Mouse (Mus musculus): ENCODE data around the gene Acy3. TPM values are rescaled to one million over a fixed set of nuclear protein-coding genes. Genes with fewer than 3 reads are reported as not detected.
"Not testable (repeated sequence)": the region's sequence is repeated elsewhere in the genome, so short reads cannot be mapped to it uniquely, and the experiment has no call there.

Gene Acy3
- polyA plus RNA-seq, 1 experiment = 5.8 TPM

- DNase-seq (ENCODE audit: extremely low spot score in 1 of 2, low spot score in 1 of 2) = not testable (repeated sequence)
Observed at GRCm38 (mm10) chr19:4037154-4037787, 50.9 kb downstream of the Acy3 start.

- DNase-seq (ENCODE audit: extremely low spot score in 1 of 2, low spot score in 1 of 2) = peak; percentile 72 to 92
Observed at GRCm38 (mm10) chr19:4037788-4038232, 51.4 kb downstream of the Acy3 start, which contains the start of gene Gstp1. Gene Gstp1, minus strand, starts transcription at chr19:4037985.

Other genes starting within 250 kb of the Acy3 start
- gene Kmt5b, start 219.1 kb upstream of the Acy3 start, polyA plus RNA-seq (2012; rRNA removed) = 36.3 and 37.2 TPM in 2 replicates
- gene Chka, start 134.8 kb upstream of the Acy3 start, polyA plus RNA-seq (2012; rRNA removed) = 121 and 123 TPM in 2 replicates
- 45.5 and 48.1 TPM in 2 replicates for gene Tcirg1, start 79.4 kb upstream of the Acy3 start, polyA plus RNA-seq (2012; rRNA removed)
- gene Ndufs8, start 73.8 kb upstream of the Acy3 start, polyA plus RNA-seq (2012; rRNA removed) = 283 and 291 TPM in 2 replicates
- gene Aldh3b1, start 56.8 kb upstream of the Acy3 start, polyA plus RNA-seq (2012; rRNA removed) = 7.9 and 8.5 TPM in 2 replicates
- gene Unc93b1, start 51.4 kb upstream of the Acy3 start, polyA plus RNA-seq (2012; rRNA removed) = 31.5 and 34.7 TPM in 2 replicates
- 0.38 and 0.58 TPM in 2 replicates for gene Aldh3b3, start 27.9 kb upstream of the Acy3 start, polyA plus RNA-seq (2012; rRNA removed)
- gene Aldh3b2, start 14.2 kb upstream of the Acy3 start, polyA plus RNA-seq (2012; rRNA removed) = 3.5 and 3.6 TPM in 2 replicates
- not detected in 2 replicates for gene Tbx10, start 6.2 kb downstream of the Acy3 start, polyA plus RNA-seq (2012; rRNA removed)
- gene Nudt8, start 14.0 kb downstream of the Acy3 start, polyA plus RNA-seq (2012; rRNA removed) = 7.1 and 8.4 TPM in 2 replicates
- 6.3 TPM in 2 replicates for gene Gm49405, start 14.1 kb downstream of the Acy3 start, polyA plus RNA-seq (2012; rRNA removed)
- 287 and 325 TPM in 2 replicates for gene Doc2g, start 16.7 kb downstream of the Acy3 start, polyA plus RNA-seq (2012; rRNA removed)
- gene Ndufv1, start 26.2 kb downstream of the Acy3 start, polyA plus RNA-seq (2012; rRNA removed) = 248 and 270 TPM in 2 replicates
- gene Gstp1, start 51.4 kb downstream of the Acy3 start, polyA plus RNA-seq (2012; rRNA removed) = 454 and 506 TPM in 2 replicates
- 5.1 and 14.7 TPM in 2 replicates for gene Gstp2, start 59.5 kb downstream of the Acy3 start, polyA plus RNA-seq (2012; rRNA removed)
- not detected in 2 replicates for gene Gstp3, start 73.0 kb downstream of the Acy3 start, polyA plus RNA-seq (2012; rRNA removed)
- gene Cabp2, start 95.0 kb downstream of the Acy3 start, polyA plus RNA-seq (2012; rRNA removed) = not detected in 2 replicates
- gene Cdk2ap2, start 110.6 kb downstream of the Acy3 start, polyA plus RNA-seq (2012; rRNA removed) = 50.3 and 58.5 TPM in 2 replicates
- 290 and 305 TPM in 2 replicates for gene Pitpnm1, start 113.4 kb downstream of the Acy3 start, polyA plus RNA-seq (2012; rRNA removed)
- 162 and 174 TPM in 2 replicates for gene Aip, start 139.3 kb downstream of the Acy3 start, polyA plus RNA-seq (2012; rRNA removed)
- gene Gpr152, start 153.2 kb downstream of the Acy3 start, polyA plus RNA-seq (2012; rRNA removed) = 0.06 and 0.11 TPM in 2 replicates
- 0.12 and 0.17 TPM in 2 replicates for gene Cabp4, start 157.5 kb downstream of the Acy3 start, polyA plus RNA-seq (2012; rRNA removed)
- gene Coro1b, start 162.0 kb downstream of the Acy3 start, polyA plus RNA-seq (2012; rRNA removed) = 183 and 225 TPM in 2 replicates
- gene Ptprcap, start 167.0 kb downstream of the Acy3 start, polyA plus RNA-seq (2012; rRNA removed) = 1.9 and 2.3 TPM in 2 replicates
- 82.4 and 85.6 TPM in 2 replicates for gene Rps6kb2, start 176.8 kb downstream of the Acy3 start, polyA plus RNA-seq (2012; rRNA removed)
- 10.7 and 14.3 TPM in 2 replicates for gene Carns1, start 188.9 kb downstream of the Acy3 start, polyA plus RNA-seq (2012; rRNA removed)
- 2.6 and 3.3 TPM in 2 replicates for gene Tbc1d10c, start 204.7 kb downstream of the Acy3 start, polyA plus RNA-seq (2012; rRNA removed)
- 347 and 379 TPM in 2 replicates for gene Ppp1ca, start 205.5 kb downstream of the Acy3 start, polyA plus RNA-seq (2012; rRNA removed)
- gene Rad9a, start 215.1 kb downstream of the Acy3 start, polyA plus RNA-seq (2012; rRNA removed) = 18.4 and 19.3 TPM in 2 replicates
- 3.9 and 4.5 TPM in 2 replicates for gene Clcf1, start 227.7 kb downstream of the Acy3 start, polyA plus RNA-seq (2012; rRNA removed)
- gene AC109138.7, start 227.8 kb downstream of the Acy3 start, polyA plus RNA-seq (2012; rRNA removed) = not detected in 2 replicates
- 35.0 and 39.4 TPM in 2 replicates for gene Pold4, start 245.3 kb downstream of the Acy3 start, polyA plus RNA-seq (2012; rRNA removed)